Mouse (Mus musculus) C2C12 (cell line): Measurements from ENCODE around the gene Ubiad1. TPM values are rescaled to one million over a fixed set of nuclear protein-coding genes. Genes with fewer than 3 reads are reported as not detected.

Experiments used
- H3K27me3 ChIP-seq: one replicate; pipeline ENCODE4 v1.6.1; 2011; ENCODE audit not compliant: control insufficient read depth, insufficient read depth, insufficient read length
- H3K36me3 ChIP-seq: one replicate; pipeline ENCODE4 v1.6.1; 2011; ENCODE audit not compliant: control insufficient read depth, insufficient read depth
- H3K4me3 ChIP-seq: one replicate; pipeline ENCODE4 v1.5.1; 2011; ENCODE audit warnings: mild to moderate bottlenecking, control low read depth; ENCODE audit not compliant: poor library complexity, insufficient read depth, severe bottlenecking
- H3K79me2 ChIP-seq: one replicate; pipeline ENCODE4 v1.6.1; 2011; ENCODE audit not compliant: control insufficient read depth, insufficient read depth
- H3K79me3 ChIP-seq: one replicate; pipeline ENCODE4 v1.6.1; 2011; ENCODE audit warnings: low read depth, control low read depth
- H3ac ChIP-seq: one replicate; pipeline ENCODE3; 2011; ENCODE audit warnings: low read depth; ENCODE audit not compliant: control insufficient read depth, insufficient read length
- CEBPB ChIP-seq: IDR thresholded peaks from one replicate; pipeline ENCODE4 v1.6.1; 2011; ENCODE audit warnings: low read depth, mild to moderate bottlenecking, control low read depth, moderate library complexity
- CTCF ChIP-seq: IDR thresholded peaks from one replicate; pipeline ENCODE4 v1.5.1; 2011; ENCODE audit not compliant: control insufficient read depth, insufficient read depth, insufficient read length
- FOSL1 ChIP-seq: IDR thresholded peaks from one replicate; pipeline ENCODE4 v1.8.0; 2011; ENCODE audit warnings: mild to moderate bottlenecking, low read length; ENCODE audit not compliant: poor library complexity, insufficient read depth, severe bottlenecking
- MAX ChIP-seq: IDR thresholded peaks from one replicate; pipeline ENCODE4 v1.6.1; 2011; ENCODE audit warnings: mild to moderate bottlenecking, control low read depth
- MYOD1 ChIP-seq: IDR thresholded peaks from one replicate; pipeline ENCODE4 v1.6.1; 2011; ENCODE audit warnings: low read depth; ENCODE audit not compliant: control insufficient read depth, insufficient read length
- MYOG ChIP-seq: IDR thresholded peaks from one replicate; pipeline ENCODE4 v1.6.1; 2011; ENCODE audit not compliant: control insufficient read depth, insufficient read length; ENCODE audit errors: extremely low read depth
- USF1 ChIP-seq: IDR thresholded peaks from one replicate; pipeline ENCODE4 v1.6.1; 2011; ENCODE audit warnings: low read depth, mild to moderate bottlenecking, control low read depth, moderate library complexity
- polyA plus RNA-seq: library from polyadenylated mRNA; unstranded; fragments of >200 nt; fragmentation: generic; extraction: Trizol; gene quantifications from one replicate; pipeline ENCODE4 v1.2.1, GENCODE M21; 2012; ENCODE audit warnings: missing spikeins

Gene Ubiad1
- polyA plus RNA-seq, 1 experiment, result 19.7 TPM

GRCm38 (mm10) chr4:148385269-148385668 is 59.3 kb downstream of the Ubiad1 start:
- no peak for TF ChIP-seq MYOG
- TF ChIP-seq MAX, result no peak
- no peak for TF ChIP-seq USF1
- TF ChIP-seq FOSL1, result no peak
- no peak for TF ChIP-seq CTCF
- TF ChIP-seq MYOD1, result no peak
- no peak for TF ChIP-seq CEBPB
- Histone ChIP-seq H3K4me3 (no peak overlapping the region), H3K79me2 (no peaks in the 10 kb centered on the region), H3ac (no peak overlapping the region), H3K79me3 (no peaks in the 10 kb centered on the region), H3K36me3 (no peaks in the 10 kb centered on the region), H3K27me3 (peaks cover 34% of the 10 kb centered on the region)

Other genes with a start within 250 kb of the Ubiad1 start
- gene Disp3, start 156.8 kb downstream of the Ubiad1 start, polyA plus RNA-seq, result 0.04 TPM
- gene Mtor, start 3.8 kb upstream of the Ubiad1 start, polyA plus RNA-seq, result 20.0 TPM
- gene Angptl7, start 55.7 kb upstream of the Ubiad1 start, polyA plus RNA-seq, result 0.04 TPM
- 53.7 TPM for gene Exosc10, start 113.7 kb upstream of the Ubiad1 start, polyA plus RNA-seq
- 282 TPM for gene Srm, start 146.7 kb upstream of the Ubiad1 start, polyA plus RNA-seq
- gene Masp2, start 157.8 kb upstream of the Ubiad1 start, polyA plus RNA-seq, result 0.36 TPM
- 198 TPM for gene Tardbp, start 182.2 kb upstream of the Ubiad1 start, polyA plus RNA-seq
- gene Gm572, start 198.5 kb upstream of the Ubiad1 start, polyA plus RNA-seq, result not detected